Mouse (Mus musculus) CD4-positive, CD25-positive, alpha-beta regulatory T cell, adult 2 months (primary cell): ENCODE measurements around the gene Atxn1.

Experiments
- DNase-seq: peaks from one replicate; pipeline ENCODE4 v3.0.0-alpha.2; 2012; ENCODE audit warnings: low read depth, low spot score

The Atxn1 gene

DNA sequence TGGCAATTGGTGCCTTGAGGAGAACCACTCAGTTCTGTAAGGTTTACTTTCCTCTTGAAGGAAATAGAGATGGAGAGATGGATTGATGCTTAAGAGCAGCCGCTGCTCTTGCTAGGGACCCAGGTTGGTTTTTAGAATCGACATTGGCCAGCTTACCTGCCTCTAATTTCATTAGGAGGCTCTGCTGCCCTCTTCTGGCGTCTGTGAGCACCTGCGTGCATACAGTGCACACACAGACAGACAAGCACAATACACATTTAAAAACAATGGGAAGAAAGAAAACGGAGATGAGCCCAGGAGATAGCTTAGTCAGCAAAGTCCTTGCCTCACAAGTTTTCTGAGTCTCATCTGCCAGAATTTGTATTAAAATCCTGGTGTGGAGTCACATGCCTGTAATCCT lies 381.7 kb downstream of the Atxn1 start:
- DNase-seq = no peak

DNA sequence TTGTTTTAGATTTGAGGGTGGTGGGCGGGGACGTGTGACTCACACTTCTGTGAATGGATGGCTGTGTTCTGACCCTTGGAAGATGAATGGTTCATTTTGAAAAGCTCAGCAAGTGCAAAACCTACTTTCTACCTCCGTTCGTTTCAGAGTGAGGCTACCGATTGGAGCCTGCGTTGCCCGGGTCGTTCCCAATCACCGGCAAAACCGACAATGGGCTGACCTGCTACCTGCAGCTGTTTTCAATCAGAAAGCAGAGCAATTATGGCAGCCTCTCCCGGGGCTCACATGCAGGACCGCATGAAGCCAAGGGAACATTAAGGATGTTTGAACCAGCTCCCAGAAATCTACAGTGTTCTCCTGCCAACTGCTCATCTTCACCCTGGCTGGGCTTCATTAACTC lies 382.5 kb downstream of the Atxn1 start:
- no peak for DNase-seq

DNA sequence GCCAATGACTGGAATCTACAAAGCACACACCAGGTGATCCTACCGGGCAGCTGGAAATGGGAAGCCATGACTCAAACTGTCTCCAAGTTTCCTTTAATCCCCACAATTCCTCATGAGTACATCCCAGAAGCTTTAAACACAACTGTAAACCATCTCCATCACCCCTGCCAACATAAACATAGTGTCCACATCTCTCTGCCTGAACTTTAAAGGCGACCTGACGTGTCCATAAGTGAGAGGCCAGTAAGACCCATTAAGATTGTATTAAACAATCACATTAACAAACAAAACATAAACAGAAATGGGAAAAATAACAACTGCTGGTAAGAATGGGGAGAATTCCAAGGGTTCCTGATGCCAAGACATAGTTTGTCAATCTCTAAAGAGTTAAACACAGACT lies 385.1 kb downstream of the Atxn1 start:
- no peak for DNase-seq

DNA sequence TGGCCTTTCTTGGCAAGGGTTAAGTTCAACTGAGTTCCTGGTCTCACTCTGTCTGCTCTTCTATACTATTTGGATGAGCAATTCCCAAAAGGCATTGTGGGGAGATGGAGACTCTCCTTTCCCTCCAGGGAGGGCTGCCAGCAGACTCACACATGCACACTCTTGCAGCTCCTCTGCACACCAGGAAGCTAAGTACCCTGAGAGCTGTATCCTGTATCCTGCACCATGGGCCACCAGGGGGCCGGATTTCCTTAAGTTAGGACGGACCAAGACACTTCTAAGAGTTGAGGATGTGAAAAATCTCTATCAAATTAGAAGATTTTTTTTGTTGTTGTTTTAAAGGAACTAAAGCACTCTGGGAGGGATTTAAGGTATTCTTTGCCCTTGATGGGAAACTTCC lies 387.0 kb downstream of the Atxn1 start:
- no peak for DNase-seq

DNA sequence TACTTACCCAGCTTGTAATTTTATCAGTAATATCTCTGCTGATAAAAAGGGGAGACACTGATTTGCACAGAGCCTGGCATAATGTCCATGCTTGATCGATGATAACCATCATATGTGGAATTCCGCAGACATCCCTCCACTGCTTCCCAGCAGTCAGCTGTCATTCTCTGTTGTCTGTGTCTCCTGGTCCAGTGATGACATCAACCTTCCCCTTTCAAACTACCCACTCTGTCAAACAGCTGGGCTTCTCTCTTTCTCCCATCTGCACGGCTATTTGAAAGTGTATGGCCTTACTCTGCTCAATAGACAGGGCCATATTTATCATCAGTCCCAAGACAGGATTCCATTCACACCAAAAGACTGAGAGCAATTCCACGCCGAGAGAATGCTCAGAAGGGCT lies 387.4 kb downstream of the Atxn1 start:
- no peak for DNase-seq

DNA sequence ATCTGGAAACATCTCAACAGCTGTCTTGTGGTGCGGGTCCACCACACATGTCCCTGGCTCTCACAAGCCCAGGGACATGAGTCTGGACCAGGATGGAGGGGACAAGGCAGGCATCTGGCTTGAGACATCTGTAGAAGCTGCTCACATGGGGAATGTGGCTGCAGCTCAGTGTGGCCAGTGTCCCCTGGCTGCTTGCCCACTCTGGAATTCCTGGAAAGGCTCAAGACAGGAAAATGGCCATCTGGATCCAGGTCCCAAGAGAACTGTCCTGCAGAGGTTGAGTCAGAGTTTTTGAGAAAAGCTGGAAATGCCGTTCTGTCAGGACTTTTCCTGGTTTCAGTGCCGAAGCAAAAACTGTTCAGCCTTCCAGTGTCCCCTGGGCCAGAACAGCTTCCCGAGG lies 388.6 kb downstream of the Atxn1 start:
- DNase-seq = no peak

DNA sequence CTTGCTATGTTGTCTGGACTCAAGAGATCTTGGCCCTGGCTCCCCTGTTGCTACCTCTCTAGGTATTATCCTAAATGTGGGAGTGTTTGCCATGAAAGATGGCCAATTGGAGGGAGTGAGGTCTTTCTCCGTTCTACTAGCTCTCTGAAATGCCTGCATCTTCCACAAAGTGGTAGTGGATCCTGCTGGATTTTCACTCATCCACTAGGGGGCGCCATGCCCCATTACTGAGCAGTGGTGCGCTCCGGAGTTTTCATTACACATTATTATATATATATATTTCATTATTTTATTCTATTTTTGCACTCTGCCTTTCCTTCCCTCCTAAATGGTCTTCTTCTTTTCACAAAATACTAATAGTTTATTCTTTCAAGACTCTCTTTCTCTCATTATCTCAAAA lies 392.0 kb downstream of the Atxn1 start:
- DNase-seq = peak; percentile 67

DNA sequence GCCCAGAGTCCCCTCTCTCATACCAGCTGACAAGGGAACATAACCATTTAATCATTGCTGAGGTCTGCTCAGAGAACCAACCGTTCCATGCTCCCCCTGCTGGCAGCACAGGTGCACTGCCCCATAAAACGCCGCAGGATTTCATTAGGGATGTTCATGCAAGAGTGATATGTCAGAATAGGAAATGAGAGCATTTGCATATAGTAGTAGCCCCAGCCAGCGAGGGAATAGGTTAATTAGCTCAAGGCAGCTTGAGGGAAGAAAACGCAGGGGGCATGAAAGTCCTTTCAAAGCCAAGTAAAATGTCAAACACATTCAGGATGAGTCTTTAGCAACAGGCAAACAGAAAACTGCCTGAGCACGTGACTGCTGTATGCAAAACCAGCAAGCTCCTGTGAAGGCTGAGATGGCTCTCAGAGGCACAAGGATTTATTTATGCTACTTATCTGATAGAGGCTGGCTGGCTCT lies 393.0 kb downstream of the Atxn1 start:
- peak; percentile 77 for DNase-seq

DNA sequence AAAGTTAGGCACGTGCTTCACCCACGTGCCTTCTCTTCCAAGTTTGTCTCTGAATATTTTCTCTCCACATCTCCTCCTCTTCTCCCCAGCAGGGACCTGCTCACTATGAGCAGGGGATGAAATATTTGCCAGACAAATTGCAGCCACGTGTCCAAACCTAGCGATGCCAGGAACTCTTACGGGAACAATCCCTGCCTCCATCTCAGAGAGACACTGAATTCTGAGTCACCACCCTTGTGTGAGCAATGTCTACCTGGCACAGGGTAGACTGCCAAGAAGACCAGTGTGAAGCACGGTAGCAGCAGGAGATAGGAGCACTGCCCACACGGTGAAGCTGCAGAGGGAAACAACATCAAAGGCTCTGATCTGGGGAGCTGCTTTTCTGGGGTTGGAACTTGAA lies 394.9 kb downstream of the Atxn1 start:
- no peak for DNase-seq

DNA sequence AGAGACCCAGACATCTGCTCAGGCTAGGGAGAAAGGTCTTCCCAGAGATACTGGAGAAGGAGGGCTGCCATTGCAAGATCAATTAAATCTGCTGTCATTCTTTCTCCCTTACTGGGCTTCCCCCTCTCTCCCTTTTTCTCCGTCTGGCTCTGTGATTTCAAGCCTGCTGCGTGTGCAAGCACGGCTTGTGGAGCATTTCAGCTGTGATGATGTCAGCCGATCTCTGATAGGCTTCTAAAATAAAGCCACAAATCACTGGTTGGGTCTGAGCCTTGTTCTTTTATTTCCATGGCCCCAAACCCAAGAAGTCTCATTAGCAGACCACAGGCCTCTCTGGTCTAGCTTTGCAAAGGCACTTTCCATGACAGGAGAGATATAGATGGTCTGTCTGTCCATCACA lies 399.9 kb downstream of the Atxn1 start:
- DNase-seq = no peak

DNA sequence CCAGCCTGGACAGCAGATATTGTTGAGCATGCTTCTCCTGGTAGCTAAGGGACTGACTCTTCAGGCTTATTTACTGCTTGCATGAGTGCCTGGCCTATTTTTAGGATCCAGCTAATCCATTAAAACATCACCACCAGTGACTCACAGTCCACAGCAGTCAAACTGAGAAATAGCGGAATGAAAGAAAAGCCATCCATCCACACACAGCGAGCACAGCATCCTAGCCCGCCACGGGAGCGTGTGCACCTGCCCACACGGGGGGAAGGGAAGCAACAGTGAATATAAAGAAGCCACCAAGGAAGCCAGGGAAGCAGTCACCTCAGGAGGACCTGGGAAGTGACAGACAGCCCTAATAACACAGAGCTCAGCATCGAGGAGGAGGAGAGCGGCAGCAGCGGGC lies 402.8 kb downstream of the Atxn1 start:
- DNase-seq = no peak

DNA sequence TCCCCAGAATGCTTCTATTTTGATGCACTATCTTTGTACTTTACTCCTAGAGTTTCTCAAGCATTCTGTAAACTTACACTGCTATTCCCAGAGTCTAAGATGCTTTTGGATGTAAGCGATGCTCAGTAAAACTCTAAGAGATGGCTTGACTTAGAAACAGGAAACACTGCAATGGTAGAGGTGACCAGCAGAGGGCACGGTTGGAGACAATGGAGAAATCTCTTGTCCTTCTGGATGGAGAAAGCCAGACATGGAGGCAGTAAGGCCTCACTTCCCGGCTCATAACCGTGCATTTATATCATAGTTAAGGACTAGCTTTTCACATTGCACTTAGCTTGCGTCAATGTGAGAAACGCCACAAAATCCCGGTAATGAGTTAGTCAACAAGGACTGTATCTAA lies 404.3 kb downstream of the Atxn1 start:
- DNase-seq = peak; percentile 42

DNA sequence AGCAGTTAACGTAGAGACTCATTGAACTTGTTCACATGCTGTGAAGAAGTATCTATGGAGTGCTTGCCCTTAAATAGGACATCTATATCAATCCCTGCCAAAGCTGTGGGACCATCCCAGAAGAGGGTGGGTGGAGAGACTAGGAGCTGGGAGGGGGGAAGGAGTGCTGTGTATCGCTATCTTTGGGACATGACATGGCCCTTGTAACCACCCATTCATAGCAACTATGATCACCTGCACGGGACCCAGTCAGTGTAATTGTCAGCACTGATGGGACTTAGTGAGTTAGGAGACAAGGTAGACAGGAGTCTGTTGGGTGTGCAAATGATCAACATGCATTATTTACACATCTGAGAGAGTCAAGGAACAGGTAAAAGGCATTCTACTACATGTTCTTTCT lies 405.6 kb downstream of the Atxn1 start:
- DNase-seq = no peak

DNA sequence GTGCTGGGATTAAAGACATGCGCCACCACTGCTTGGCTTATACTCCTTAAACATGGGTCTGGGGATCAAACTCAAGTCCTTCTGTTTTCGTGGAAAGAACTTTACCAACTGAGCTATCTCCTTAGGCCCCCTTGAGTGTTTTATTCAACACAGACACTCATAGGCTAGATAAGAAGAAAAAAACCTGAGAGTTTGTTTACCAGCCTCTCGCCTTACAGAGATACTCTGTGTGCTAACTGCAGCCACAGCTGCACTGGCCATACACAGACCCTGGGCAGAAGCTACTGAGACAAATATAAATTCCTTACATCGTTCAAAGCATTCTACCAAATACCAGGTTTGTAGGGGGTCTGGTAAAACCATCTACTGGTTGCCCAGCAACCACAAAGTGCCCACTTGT lies 406.4 kb downstream of the Atxn1 start:
- DNase-seq = no peak

DNA sequence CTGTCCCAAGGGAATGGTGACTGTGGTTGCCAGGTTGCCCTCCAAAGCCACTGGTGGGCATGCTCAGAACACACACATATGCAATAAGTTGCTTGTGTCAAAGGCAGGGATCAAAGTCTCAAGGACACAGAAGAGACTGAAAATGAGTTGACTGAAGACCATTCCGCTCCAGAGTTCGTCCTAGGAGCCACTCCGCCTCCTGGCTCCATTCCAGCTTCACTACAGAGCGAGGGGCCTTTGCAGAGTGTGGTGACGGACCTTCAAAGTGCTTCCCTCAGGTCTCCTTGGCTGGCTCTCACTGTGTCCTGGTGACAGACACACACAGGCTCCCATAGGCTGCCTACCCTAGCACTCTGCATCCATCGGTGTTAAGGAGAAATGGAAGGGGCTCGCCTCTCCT lies 411.1 kb downstream of the Atxn1 start:
- no peak for DNase-seq

DNA sequence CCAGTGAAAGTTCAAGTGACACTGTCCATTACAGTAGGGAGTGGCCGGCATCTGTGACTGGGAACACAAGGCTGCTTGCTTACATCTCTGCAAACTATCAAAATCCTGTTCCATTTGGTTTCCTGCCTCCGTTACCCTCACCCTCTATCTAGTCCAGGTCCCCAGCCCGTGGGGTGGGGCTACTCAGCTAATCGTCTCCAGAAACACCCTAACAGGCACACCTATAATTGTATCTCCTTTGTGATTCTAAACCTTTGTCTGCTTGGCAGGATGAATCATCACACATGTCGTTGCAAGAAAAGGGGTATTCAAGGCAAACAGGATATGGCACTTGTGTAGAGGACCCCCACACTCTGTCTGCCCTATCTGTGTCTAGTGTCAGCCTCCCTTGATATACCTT lies 417.3 kb downstream of the Atxn1 start:
- DNase-seq = no peak

DNA sequence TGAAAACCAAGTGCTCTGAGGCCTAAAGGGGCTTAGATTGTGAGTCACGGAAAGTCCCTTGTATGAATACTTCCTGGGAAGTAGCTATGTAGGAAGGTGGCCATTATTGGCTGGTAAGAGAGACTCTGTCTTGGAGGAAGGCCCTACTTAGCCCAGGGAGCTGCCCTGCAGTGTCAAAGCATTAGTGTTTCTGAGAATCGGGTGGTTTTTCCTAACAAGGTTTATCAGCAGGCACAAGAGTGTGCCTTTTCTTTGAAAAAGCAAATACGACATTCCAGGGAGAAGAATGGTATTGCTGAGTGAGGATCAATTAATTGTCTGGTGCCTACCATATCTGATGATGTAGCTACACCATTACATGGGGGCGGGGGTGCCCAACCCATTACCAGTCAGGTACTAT lies 417.9 kb downstream of the Atxn1 start:
- DNase-seq = no peak

DNA sequence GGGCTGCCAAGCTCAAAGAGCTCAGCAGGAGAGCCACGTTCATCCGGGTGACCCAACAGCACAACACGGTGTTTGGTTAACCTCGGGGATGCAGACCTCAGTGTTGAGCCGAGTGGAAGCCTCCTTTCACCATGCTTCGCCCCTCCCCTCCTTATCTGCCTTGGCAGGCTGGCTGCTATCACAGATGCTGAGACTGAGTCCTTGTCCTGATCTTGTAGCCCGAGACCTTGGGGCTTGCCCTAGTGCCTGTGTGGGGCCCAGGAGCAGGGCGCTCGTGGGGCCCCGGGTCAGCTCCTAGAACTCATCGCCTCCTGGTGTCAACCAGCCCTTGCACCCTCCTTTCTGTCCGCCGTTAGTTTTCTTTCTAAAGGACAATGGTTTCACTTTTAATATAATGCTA lies 418.8 kb downstream of the Atxn1 start:
- DNase-seq = no peak

DNA sequence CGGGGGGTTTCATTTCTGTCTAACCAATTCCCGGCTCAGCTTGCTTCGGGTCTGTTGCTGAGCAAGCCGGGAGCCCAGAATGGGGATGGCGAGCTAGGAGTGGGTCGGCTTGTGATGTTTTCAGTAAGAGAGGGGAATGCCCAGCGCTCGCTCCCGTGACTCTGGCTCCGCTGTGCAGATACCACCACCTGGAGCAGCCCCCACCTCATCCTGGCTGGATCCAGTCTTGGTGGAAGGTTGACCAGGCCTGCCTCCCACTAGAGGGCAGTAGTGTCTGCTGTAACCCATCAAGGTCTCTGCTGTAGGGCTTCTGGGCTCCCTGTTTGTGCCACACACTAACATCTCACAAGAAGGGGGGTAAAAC lies 425.6 kb downstream of the Atxn1 start:
- DNase-seq = peak; percentile 59

DNA sequence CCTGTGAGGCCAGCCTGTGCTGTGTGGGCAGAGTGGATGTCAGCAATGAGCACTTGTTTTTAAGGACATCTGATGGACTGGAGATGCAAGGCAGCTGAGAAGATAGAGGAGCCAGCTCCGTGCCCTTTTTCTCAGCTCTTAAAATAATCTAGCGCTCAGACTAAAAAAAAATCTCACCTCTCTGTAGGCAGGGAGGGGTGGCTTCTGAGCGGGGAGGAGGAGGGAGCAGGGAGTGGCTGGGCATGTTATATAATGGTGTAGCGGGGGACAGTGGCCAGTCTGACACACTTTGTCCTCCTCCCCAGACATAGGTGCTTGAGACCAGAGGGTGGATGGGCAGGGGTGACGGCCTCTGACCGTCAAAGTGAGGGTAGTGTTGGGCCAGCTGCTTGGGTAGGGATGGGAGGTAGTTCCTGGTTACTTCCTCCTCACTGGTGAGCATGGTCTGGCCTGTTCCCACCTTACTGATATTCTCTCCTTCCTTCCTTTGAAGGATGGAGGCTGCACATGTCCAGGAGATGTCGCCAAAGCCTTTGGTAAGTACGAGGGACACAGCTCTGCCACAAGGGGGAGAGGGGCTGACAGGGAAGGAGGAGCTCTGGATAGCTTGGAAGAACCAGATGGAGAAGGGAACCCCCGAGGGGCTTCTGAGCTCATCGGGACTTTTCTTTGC lies 426.1 kb downstream of the Atxn1 start:
- peak; percentile 6 for DNase-seq

DNA sequence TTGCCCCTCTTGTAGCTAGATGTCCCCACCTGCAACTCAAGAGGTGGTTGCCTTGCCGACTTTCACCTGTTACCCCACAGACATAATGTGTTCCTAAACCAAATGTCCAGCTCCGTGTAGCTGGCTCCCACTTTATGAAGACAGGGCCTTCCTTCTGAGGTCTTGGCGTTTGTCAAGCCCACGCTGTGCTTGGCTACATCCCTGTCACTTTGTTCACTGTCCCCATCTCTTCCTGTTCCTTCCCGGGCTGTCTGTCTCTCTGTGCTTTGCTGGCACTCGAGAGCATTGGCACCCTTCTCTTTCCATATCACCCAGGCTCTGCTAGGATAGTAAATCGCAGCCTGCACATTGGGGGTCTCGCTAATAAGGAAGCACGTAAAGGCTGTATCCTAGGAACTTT lies 426.7 kb downstream of the Atxn1 start:
- DNase-seq = no peak

DNA sequence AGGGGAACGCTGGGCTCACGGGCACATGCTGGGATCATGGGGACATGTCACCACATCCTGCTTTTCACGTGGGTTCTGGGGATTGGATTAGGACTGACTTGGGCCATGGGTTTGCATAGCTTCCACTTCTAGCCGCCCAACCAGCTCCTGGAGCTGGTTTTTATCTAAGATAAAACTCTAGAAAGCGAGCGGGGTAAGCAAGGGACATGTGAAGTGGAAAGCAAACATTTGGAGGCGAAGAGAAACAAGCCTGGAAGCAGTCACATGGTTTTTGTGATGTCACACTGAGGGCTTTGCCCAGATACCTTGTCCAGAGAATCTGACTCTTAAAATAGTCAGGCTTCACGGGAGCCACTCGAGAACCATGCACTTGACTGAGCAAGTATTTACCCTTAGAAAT lies 427.7 kb downstream of the Atxn1 start:
- no peak for DNase-seq

DNA sequence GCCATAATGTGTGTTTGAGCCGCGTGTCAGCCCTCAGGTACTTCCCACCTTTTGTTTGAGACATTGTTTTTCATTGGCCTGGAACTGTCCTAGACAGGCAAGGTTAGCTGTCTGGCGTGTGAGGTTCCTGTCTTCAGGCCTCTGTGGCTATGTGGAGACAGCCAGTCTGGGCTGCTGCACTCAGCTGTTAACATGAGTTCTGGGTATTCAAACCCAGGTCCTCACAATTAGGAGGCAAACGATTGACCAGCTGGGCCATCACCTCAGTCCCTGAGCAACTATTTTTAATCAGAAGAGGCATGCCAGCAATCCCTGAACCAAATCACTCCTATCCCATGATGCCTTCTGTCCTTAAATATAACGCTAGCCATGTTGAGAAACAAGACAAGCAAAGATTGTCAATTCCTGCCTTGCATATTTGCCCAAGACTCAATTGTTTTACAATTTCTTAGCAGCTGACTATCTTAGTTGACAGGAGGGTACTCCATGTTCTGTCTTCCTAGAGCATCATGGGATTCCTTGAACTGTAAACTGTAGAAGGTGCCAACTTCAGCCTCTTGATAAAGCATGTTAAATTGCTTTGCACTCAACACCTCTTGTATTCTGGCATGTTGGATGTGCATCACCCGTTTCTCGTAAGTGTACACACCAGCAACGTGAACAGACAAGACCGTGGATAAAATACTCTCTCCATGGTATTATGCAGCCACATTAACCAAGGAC lies 428.9 kb downstream of the Atxn1 start:
- no peak for DNase-seq

DNA sequence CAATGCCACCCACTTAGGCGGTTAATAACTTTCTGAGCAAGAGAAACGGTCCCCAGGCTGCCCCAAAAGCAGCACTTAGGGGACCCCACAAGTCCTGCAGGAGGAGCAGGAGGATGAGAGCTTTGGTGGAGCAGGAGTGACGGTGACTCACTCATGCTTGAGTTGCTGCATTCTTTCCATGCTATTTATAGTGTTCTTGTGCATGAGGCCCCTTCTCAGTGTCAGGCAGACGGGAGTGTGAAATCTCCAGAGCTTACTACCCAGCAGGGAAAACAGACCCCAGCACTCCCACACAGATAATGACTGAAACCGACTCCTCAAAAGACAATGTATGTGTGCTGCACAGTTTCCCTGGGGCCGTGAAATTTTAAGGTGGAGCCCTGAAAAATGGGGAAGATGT lies 434.1 kb downstream of the Atxn1 start:
- no peak for DNase-seq
